Mouse (Mus musculus): ENCODE measurements around the gene Ehd2.

Ehd2 gene

DNA sequence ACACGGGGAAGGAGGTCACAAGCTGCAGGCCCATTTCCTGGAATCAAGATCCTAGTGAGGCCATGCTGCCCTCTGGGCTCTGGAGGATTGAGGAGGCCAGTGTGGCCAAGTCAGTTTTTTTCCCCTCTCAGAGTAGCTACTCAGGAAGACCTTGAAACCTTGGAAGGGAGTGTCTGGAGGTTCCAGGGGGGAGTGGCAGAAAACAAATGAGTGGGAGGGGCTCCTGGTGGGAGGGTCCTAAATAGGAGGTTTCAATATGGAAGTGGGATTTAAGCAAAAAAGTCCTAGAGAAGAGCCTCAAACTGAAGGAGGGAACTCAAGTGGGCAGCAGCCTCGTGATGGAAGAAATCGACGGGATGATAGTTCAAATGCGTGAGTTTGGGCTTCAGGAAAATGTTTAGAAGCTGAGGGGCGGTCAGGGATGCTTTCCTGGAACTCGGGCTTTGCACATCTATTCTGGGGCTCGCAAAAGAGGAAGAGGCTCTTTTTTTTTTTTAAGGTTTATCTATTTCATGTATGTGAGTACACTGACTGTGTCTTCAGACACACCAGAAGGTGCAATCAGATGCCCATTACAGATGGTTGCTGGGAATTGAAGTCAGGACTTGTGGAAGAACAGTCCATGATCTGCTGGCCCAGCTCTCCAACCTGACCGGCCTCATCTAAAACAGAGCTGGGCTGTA, 65.9 kb downstream of the Ehd2 start:
- no peak for DNase-seq

Measured in spleen, adult 18-20 months (tissue).